Mouse (Mus musculus) intestine, postnatal 0 days (tissue): Measurements from ENCODE around the gene Rpl22l1. TPM values are rescaled to one million over a fixed set of nuclear protein-coding genes. Genes with fewer than 3 reads are reported as not detected.
"Not testable (repeated sequence)": the region's sequence is repeated elsewhere in the genome, so short reads cannot be mapped to it uniquely, and the experiment has no call there.

Source experiments
- ATAC-seq: fragments of 200-750 bp; cut with Nextera tagmentation; 2 replicates; pipeline ENCODE4 v1.8.0; 2017; ENCODE audit warnings: mild to moderate bottlenecking, moderate TSS enrichment, moderate library complexity
- H3K27ac ChIP-seq: fragments of 300-500 bp; sonication (generic); 2 replicates; pipeline ENCODE4 v1.5.1; 2014; ENCODE audit warnings: mild to moderate bottlenecking, low read depth, low read length, moderate library complexity
- H3K27me3 ChIP-seq: fragments of 300-500 bp; sonication (generic); replicated peaks from 2 replicates; pipeline ENCODE4 v1.6.1; 2014; ENCODE audit warnings: low read length, mixed read lengths; ENCODE audit not compliant: control insufficient read depth, insufficient read depth
- H3K36me3 ChIP-seq: fragments of 300-500 bp; sonication (generic); 2 replicates; pipeline ENCODE4 v1.6.1; 2014; ENCODE audit warnings: mild to moderate bottlenecking, moderate library complexity; ENCODE audit not compliant: control insufficient read depth, insufficient read depth
- H3K4me1 ChIP-seq: fragments of 300-500 bp; sonication (generic); replicated peaks from 2 replicates; pipeline ENCODE4 v1.6.1; 2014; ENCODE audit warnings: antibody characterized with exemption, low read length, mixed read lengths; ENCODE audit not compliant: control insufficient read depth, insufficient read depth
- H3K4me2 ChIP-seq: fragments of 300-500 bp; sonication (generic); replicated peaks from 2 replicates; pipeline ENCODE4 v1.6.1; 2014; ENCODE audit warnings: low read depth, mild to moderate bottlenecking, moderate library complexity
- H3K4me3 ChIP-seq: fragments of 300-500 bp; sonication (generic); 2 replicates; pipeline ENCODE4 v1.5.1; 2014; ENCODE audit warnings: low read depth, low read length
- H3K9ac ChIP-seq: fragments of 300-500 bp; sonication (generic); 2 replicates; pipeline ENCODE4 v1.6.1; 2014; ENCODE audit warnings: mild to moderate bottlenecking, low read depth, low read length
- H3K9me3 ChIP-seq: fragments of 300-500 bp; sonication (generic); 2 replicates; pipeline ENCODE4 v1.6.1; 2016; ENCODE audit warnings: mixed run types; ENCODE audit not compliant: control insufficient read depth
- CTCF ChIP-seq: sonication (generic); IDR thresholded peaks from 2 replicates; pipeline ENCODE4 v1.5.1; 2016; ENCODE audit warnings: low read depth, mild to moderate bottlenecking, control low read depth, antibody characterized with exemption, moderate library complexity
- WGBS: fragments of 180-500 bp; shearing (Covaris S2); extraction: QIAGEN DNeasy Blood & Tissue Kit; methylation state at CpG from one replicate; pipeline ENCODE4 v1.1.7; 2014; 5-methylcytosine and 5-hydroxymethylcytosine counted together
- polyA plus RNA-seq: library from polyadenylated mRNA; unstranded; fragments of >200 nt; fragmentation: Nextera tagmentation; extraction: Ambion mirVana; gene quantifications from 2 replicates; pipeline ENCODE4 v1.2.1, GENCODE M21; 2015

Rpl22l1 gene
- 444 and 479 TPM in 2 replicates for polyA plus RNA-seq

- Histone ChIP-seq H3K36me3 (peaks cover 12% of the 10 kb centered on the region; the same call in 1 of the 2 replicates), H3K4me2 (peak within 1 kb of the TSS; percentile 70), H3K4me3 (peak within 1 kb of the TSS; percentile 94), H3K4me1 (no peaks in the 10 kb centered on the region), H3K9ac (peak within 1 kb of the TSS; percentile 94), H3K27ac (peak within 1 kb of the TSS; percentile 88), H3K9me3 (no peaks in the 10 kb centered on the region), H3K27me3 (no peaks in the 10 kb centered on the region)
- TF ChIP-seq CTCF: no peak
- under 1% methylated on average over 70 of the region's 72 CpGs for WGBS
- peak; percentile 99 for ATAC-seq
These were observed at the start of gene Rpl22l1 for GRCm38 (mm10) chr3:28805301-28806097. Gene Rpl22l1, plus strand, starts transcription at chr3:28805436.

GRCm38 (mm10) chr3:28755477-28755876, 49.8 kb upstream of the Rpl22l1 start:
- no peak overlapping the region for H3K4me2 ChIP-seq
- 88% methylated on average over 7 of the region's 7 CpGs for WGBS
- no peak for ATAC-seq
- no peak overlapping the region for H3K9ac ChIP-seq
- no peak overlapping the region for H3K27ac ChIP-seq
- H3K9me3 ChIP-seq: no peaks in the 10 kb centered on the region
- no peak overlapping the region for H3K4me3 ChIP-seq
- no peak for TF ChIP-seq CTCF
- no peaks in the 10 kb centered on the region for H3K36me3 ChIP-seq
- H3K27me3 ChIP-seq: no peaks in the 10 kb centered on the region
- no peaks in the 10 kb centered on the region for H3K4me1 ChIP-seq

- H3K27me3 ChIP-seq: no peaks in the 10 kb centered on the region
- no peak overlapping the region for H3K4me3 ChIP-seq
- 72% methylated on average over 8 of the region's 8 CpGs for WGBS
- H3K27ac ChIP-seq: no peak overlapping the region
- TF ChIP-seq CTCF: no peak
- H3K4me2 ChIP-seq: no peak overlapping the region
- H3K36me3 ChIP-seq: no peaks in the 10 kb centered on the region
- H3K4me1 ChIP-seq: no peaks in the 10 kb centered on the region
- H3K9ac ChIP-seq: no peak overlapping the region
- H3K9me3 ChIP-seq: no peaks in the 10 kb centered on the region
- no peak for ATAC-seq
These were observed 43.9 kb upstream of the Rpl22l1 start for GRCm38 (mm10) chr3:28761225-28761789.

- H3K9me3 ChIP-seq: no peaks in the 10 kb centered on the region
- WGBS: 84% methylated on average over 4 of the region's 4 CpGs
- no peak overlapping the region for H3K4me3 ChIP-seq
- H3K27ac ChIP-seq: no peak overlapping the region
- ATAC-seq: no peak
- TF ChIP-seq CTCF: no peak
- H3K27me3 ChIP-seq: no peaks in the 10 kb centered on the region
- no peaks in the 10 kb centered on the region for H3K36me3 ChIP-seq
- no peak overlapping the region for H3K4me2 ChIP-seq
- H3K9ac ChIP-seq: no peak overlapping the region
- no peaks in the 10 kb centered on the region for H3K4me1 ChIP-seq
These were observed 38.3 kb upstream of the Rpl22l1 start for GRCm38 (mm10) chr3:28766935-28767334.

GRCm38 (mm10) chr3:28768222-28768621, 37.0 kb upstream of the Rpl22l1 start:
- ATAC-seq: no peak
- TF ChIP-seq CTCF: no peak
- no peaks in the 10 kb centered on the region for H3K27me3 ChIP-seq
- H3K9me3 ChIP-seq: no peaks in the 10 kb centered on the region
- no peak overlapping the region for H3K4me3 ChIP-seq
- H3K36me3 ChIP-seq: no peaks in the 10 kb centered on the region
- H3K27ac ChIP-seq: no peak overlapping the region
- 74% methylated on average over 3 of the region's 3 CpGs for WGBS
- no peak overlapping the region for H3K4me2 ChIP-seq
- no peak overlapping the region for H3K9ac ChIP-seq
- no peaks in the 10 kb centered on the region for H3K4me1 ChIP-seq

DNA sequence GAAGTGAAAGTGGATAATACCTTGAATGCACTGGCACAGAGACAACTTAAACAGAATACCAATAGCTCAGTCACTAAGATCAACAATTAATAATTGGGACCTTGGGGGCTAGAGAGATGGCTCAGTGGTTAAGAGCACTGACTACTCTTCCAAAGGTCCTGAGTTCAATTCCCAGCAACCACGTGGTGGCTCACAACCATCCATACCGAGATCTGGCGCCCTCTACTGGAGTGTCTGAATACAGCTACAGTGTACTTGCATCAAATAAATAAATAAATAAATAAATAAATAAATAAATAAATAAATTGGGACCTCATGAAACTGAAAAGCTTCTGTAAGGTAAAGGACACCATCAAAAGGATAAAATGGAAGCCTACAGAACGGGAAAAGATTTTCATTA, 32.3 kb upstream of the Rpl22l1 start:
- not testable (repeated sequence) for H3K27me3 ChIP-seq, H3K9me3 ChIP-seq, H3K4me2 ChIP-seq, H3K9ac ChIP-seq, H3K36me3 ChIP-seq, H3K4me1 ChIP-seq, H3K27ac ChIP-seq, H3K4me3 ChIP-seq, ATAC-seq
- peak; percentile 12; the same call in 1 of the 2 replicates for TF ChIP-seq CTCF
- 66% methylated on average over 4 of the region's 4 CpGs for WGBS
